Mouse (Mus musculus) small intestine, adult 2 months (tissue): ENCODE data around the gene Spata2. TPM values are rescaled to one million over a fixed set of nuclear protein-coding genes. Genes with fewer than 3 reads are reported as not detected.
A peak's percentile ranks its signal among the peaks of the same experiment; 100 is the strongest.

ENCODE experiments used
- H3K27ac ChIP-seq: fragments of 200-500 bp; 2 replicates; pipeline ENCODE4 v1.5.1; 2012; ENCODE audit warnings: low read depth, low read length, control low read depth, inconsistent platforms; ENCODE audit not compliant: insufficient read depth
- H3K27me3 ChIP-seq: fragments of 200-500 bp; 2 replicates; pipeline ENCODE4 v1.6.1; 2012; ENCODE audit warnings: mild to moderate bottlenecking, moderate library complexity, low read length, inconsistent platforms; ENCODE audit not compliant: control insufficient read depth, insufficient read depth
- H3K36me3 ChIP-seq: fragments of 200-500 bp; 2 replicates; pipeline ENCODE4 v1.6.1; 2012; ENCODE audit warnings: mild to moderate bottlenecking, low read length, control low read depth, inconsistent platforms; ENCODE audit not compliant: control insufficient read depth, insufficient read depth
- H3K4me1 ChIP-seq: fragments of 200-500 bp; 2 replicates; pipeline ENCODE4 v1.6.1; 2012; ENCODE audit warnings: low read length, inconsistent platforms, mixed read lengths; ENCODE audit not compliant: control insufficient read depth, insufficient read depth, insufficient read length
- H3K4me3 ChIP-seq: fragments of 200-500 bp; 2 replicates; pipeline ENCODE4 v1.5.1; 2012; ENCODE audit warnings: low read depth, mild to moderate bottlenecking, control low read depth, inconsistent platforms, low read length, moderate library complexity
- CTCF ChIP-seq: fragments of 200-500 bp; IDR thresholded peaks from 2 replicates; pipeline ENCODE4 v1.5.1; 2012; ENCODE audit warnings: low read depth, mild to moderate bottlenecking, control low read depth, inconsistent platforms, low read length, moderate library complexity, mixed read lengths; ENCODE audit not compliant: insufficient replicate concordance, insufficient read length; ENCODE audit errors: extremely low read depth
- POLR2A ChIP-seq: fragments of 200-500 bp; IDR thresholded peaks from 2 replicates; pipeline ENCODE4 v1.6.1; 2012; ENCODE audit warnings: low read depth, mild to moderate bottlenecking, control low read depth, inconsistent platforms, low read length, moderate library complexity
- WGBS: fragments of 180-500 bp; shearing (Covaris S2); methylation state at CpG from one replicate; pipeline ENCODE4 v1.1.7; 2018; 5-methylcytosine and 5-hydroxymethylcytosine counted together
- polyA plus RNA-seq: library from polyadenylated mRNA; depleted of rRNA; stranded (reverse); fragments of >200 nt; gene quantifications from 2 replicates; pipeline ENCODE4 v1.2.3, GENCODE M21; 2012; rRNA removed

The Spata2 gene
- polyA plus RNA-seq, result 25.4 and 54.9 TPM in 2 replicates

GRCm38 (mm10) chr2:167492713-167493636 lies at the start of gene Spata2:
Spata2 (minus strand) TSS chr2:167492887.
- WGBS, result 1% methylated on average over 63 of the region's 63 CpGs
- Histone ChIP-seq H3K4me3 (peak within 1 kb of the TSS; percentile 96), H3K27me3 (no peaks in the 10 kb centered on the region), H3K27ac (peak within 1 kb of the TSS; percentile 86), H3K36me3 (peaks cover 9% of the 10 kb centered on the region; the same call in 1 of the 2 replicates), H3K4me1 (peaks cover 12% of the 10 kb centered on the region)
- TF ChIP-seq CTCF (no peak), POLR2A (peak; percentile 78)

- Histone ChIP-seq H3K27ac (no peak overlapping the region), H3K27me3 (no peaks in the 10 kb centered on the region), H3K36me3 (peaks cover 1% of the 10 kb centered on the region; the same call in 1 of the 2 replicates), H3K4me1 (peaks cover 5% of the 10 kb centered on the region), H3K4me3 (no peak overlapping the region)
- 75% methylated on average over 4 of the region's 4 CpGs for WGBS
- TF ChIP-seq POLR2A (no peak), CTCF (no peak)
Observed at GRCm38 (mm10) chr2:167542361-167542760, 49.7 kb upstream of the Spata2 start.

GRCm38 (mm10) chr2:167541761-167542160 lies 49.1 kb upstream of the Spata2 start:
- H3K4me1 ChIP-seq, result peaks cover 10% of the 10 kb centered on the region
- TF ChIP-seq POLR2A, result no peak
- TF ChIP-seq CTCF, result no peak

GRCm38 (mm10) chr2:167541324-167541723 lies 48.6 kb upstream of the Spata2 start:
- 65% methylated on average over 6 of the region's 6 CpGs for WGBS
- Histone ChIP-seq H3K27me3 (no peaks in the 10 kb centered on the region), H3K4me1 (peaks cover 13% of the 10 kb centered on the region), H3K4me3 (peak overlapping the region; percentile 16), H3K27ac (no peak overlapping the region), H3K36me3 (peaks cover 1% of the 10 kb centered on the region; the same call in 1 of the 2 replicates)
- TF ChIP-seq CTCF, result no peak

More at GRCm38 (mm10) chr2:167541761-167542160, 49.1 kb upstream of the Spata2 start:
- H3K36me3 ChIP-seq, result peaks cover 1% of the 10 kb centered on the region; the same call in 1 of the 2 replicates
- WGBS, result 92% methylated on average over 12 of the region's 12 CpGs
- no peak overlapping the region for H3K27ac ChIP-seq
- H3K27me3 ChIP-seq, result no peaks in the 10 kb centered on the region
- peak overlapping the region; percentile 16; the same call in 1 of the 2 replicates for H3K4me3 ChIP-seq

GRCm38 (mm10) chr2:167540477-167541110 lies 47.9 kb upstream of the Spata2 start:
- peak overlapping the region; percentile 40 for H3K4me3 ChIP-seq
- TF ChIP-seq CTCF (no peak), POLR2A (no peak)
- H3K36me3 ChIP-seq, result peaks cover 1% of the 10 kb centered on the region; the same call in 1 of the 2 replicates
- 64% methylated on average over 12 of the region's 12 CpGs for WGBS
- peaks cover 14% of the 10 kb centered on the region for H3K4me1 ChIP-seq
- 0 out of 2 replicates have a peak overlapping the region, but pooled peaks have one; percentile 18 for H3K27ac ChIP-seq
- no peaks in the 10 kb centered on the region for H3K27me3 ChIP-seq

- H3K4me3 ChIP-seq, result peak overlapping the region; percentile 40
- peak overlapping the region; percentile 21; the same call in 1 of the 2 replicates for H3K27ac ChIP-seq
- H3K4me1 ChIP-seq, result peaks cover 14% of the 10 kb centered on the region
- no peaks in the 10 kb centered on the region for H3K27me3 ChIP-seq
- 55% methylated on average over 14 of the region's 14 CpGs for WGBS
- H3K36me3 ChIP-seq, result peaks cover 1% of the 10 kb centered on the region; the same call in 1 of the 2 replicates
- no peak for TF ChIP-seq CTCF
- TF ChIP-seq POLR2A, result no peak
Observed at GRCm38 (mm10) chr2:167539536-167540476, 47.1 kb upstream of the Spata2 start.
